Mouse (Mus musculus): ENCODE data around the gene Hist2h2ac.
"Not testable (repeated sequence)": the region's sequence is repeated elsewhere in the genome, so short reads cannot be mapped to it uniquely, and the experiment has no call there.

Hist2h2ac gene

GRCm38 (mm10) chr3:96220765-96221639 is at the start of gene Hist2h2ac, which contains the start of gene Hist2h2be:
Hist2h2ac (minus strand) TSS chr3:96220880.
Hist2h2be (plus strand) TSS chr3:96221119.
- DNase-seq: peak; percentile 90

GRCm38 (mm10) chr3:96269511-96270474 is 49.1 kb upstream of the Hist2h2ac start, which contains the start of gene Hist2h2bb:
Hist2h2bb (plus strand) TSS chr3:96269752.
- DNase-seq: peak; percentile 96

- not testable (repeated sequence) for DNase-seq
Observed at GRCm38 (mm10) chr3:96268776-96269378, 48.2 kb upstream of the Hist2h2ac start.

- DNase-seq: peak; percentile 86
Observed at GRCm38 (mm10) chr3:96268051-96268775, 47.5 kb upstream of the Hist2h2ac start, which contains the start of gene Hist2h3b. Hist2h3b (plus strand) TSS chr3:96268654.

GRCm38 (mm10) chr3:96267541-96267940 is 46.9 kb upstream of the Hist2h2ac start:
- DNase-seq: no peak

- no peak for DNase-seq
Observed at GRCm38 (mm10) chr3:96266132-96266710, 45.5 kb upstream of the Hist2h2ac start.

- DNase-seq: no peak
Observed at GRCm38 (mm10) chr3:96264404-96264949, 43.8 kb upstream of the Hist2h2ac start.

GRCm38 (mm10) chr3:96263558-96264403 is 43.1 kb upstream of the Hist2h2ac start:
- DNase-seq: peak; percentile 43

GRCm38 (mm10) chr3:96262979-96263550 is 42.4 kb upstream of the Hist2h2ac start, which contains the start of gene Hist2h4:
Hist2h4 (minus strand) TSS chr3:96263311.
- peak; percentile 97 for DNase-seq

GRCm38 (mm10) chr3:96262216-96262875 is 41.7 kb upstream of the Hist2h2ac start:
- peak; percentile 90 for DNase-seq

- no peak for DNase-seq
Observed at GRCm38 (mm10) chr3:96261623-96262022, 40.9 kb upstream of the Hist2h2ac start.

- no peak for DNase-seq
Observed at GRCm38 (mm10) chr3:96260220-96260619, 39.5 kb upstream of the Hist2h2ac start.

- no peak for DNase-seq
Observed at GRCm38 (mm10) chr3:96257190-96257589, 36.5 kb upstream of the Hist2h2ac start.

- no peak for DNase-seq
Observed at GRCm38 (mm10) chr3:96255926-96256593, 35.4 kb upstream of the Hist2h2ac start.

GRCm38 (mm10) chr3:96254683-96255355 is 34.1 kb upstream of the Hist2h2ac start:
- DNase-seq: no peak

- DNase-seq: no peak
Observed at GRCm38 (mm10) chr3:96251787-96252186, 31.1 kb upstream of the Hist2h2ac start.

- DNase-seq: no peak
Observed at GRCm38 (mm10) chr3:96250890-96251289, 30.2 kb upstream of the Hist2h2ac start.

- DNase-seq: no peak
Observed at GRCm38 (mm10) chr3:96249034-96249345, 28.3 kb upstream of the Hist2h2ac start.

Data from right cerebral cortex, adult 18-20 months (tissue).